Mouse (Mus musculus): Measurements from ENCODE around the gene Sytl3. TPM values are rescaled to one million over a fixed set of nuclear protein-coding genes. Genes with fewer than 3 reads are reported as not detected.
"Not testable (repeated sequence)": the region's sequence is repeated elsewhere in the genome, so short reads cannot be mapped to it uniquely, and the experiment has no call there.

The Sytl3 gene
- total RNA-seq (2022), result under 1 TPM in 3 of 4 experiments, not detected in 1; 0.25 to 0.56 (median 0.34) TPM

DNA sequence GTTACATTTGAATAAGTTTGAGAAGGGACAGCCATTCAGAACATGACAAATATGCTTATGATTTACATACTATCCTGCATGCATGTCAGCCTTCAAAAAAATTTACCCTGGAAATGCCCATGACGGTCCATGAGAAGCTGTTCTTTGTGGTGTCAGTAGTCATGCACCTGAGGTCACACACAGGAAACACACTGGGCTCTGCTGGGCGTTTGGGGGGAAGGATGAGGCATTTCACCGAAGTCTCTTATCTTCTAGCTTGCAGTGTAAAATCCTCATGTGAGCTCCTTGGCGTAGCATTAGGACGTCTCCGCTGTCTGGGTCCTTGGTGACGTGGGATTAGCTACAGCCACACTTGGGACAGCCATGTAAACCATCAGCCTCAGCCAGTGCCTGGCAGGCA lies at the start of gene Sytl3:
Gene Sytl3, plus strand, starts transcription at position 293 of the 400 bp plus-strand sequence.
- not testable (repeated sequence) for DNase-seq (ENCODE audit: low spot score)

DNA sequence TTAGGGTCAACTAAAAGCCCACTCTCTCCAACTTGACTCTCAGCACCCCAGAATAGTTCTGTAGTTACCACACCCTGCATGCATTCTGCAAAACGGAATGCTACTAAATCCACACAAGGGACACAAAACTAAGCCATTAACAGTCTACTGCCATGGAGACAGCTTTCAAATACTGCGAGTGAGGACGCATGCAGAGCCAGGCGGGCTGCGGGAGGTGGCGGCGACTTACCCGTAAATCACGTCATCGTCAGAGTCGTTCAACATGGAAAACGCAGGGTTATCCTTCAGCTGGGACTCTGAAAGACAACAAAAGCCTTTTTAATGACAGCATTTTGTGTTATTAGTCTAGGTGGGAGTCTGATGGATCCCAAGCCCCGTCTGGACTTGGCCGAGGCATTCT lies 45.4 kb upstream of the Sytl3 start:
- DNase-seq (ENCODE audit: low spot score), result not testable (repeated sequence)

DNA sequence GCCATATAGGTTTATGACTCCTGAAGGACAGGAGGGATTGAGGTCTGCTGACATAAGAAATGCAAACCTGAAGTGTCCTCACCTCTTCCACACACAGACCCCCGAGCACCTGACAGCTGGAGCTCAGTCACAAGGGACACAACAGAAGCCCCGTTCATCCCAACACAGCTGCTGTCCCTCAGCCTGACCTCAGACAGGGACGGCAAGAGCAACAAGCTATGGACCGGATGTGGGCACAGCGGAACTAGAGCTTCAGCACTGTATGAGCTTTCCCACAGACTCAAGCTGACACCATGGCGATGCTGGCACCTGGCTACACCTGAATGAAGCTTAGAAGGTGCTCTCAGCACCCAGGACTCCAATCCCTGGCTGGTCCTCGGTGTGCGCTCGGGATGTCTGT lies 44.6 kb upstream of the Sytl3 start:
- DNase-seq (ENCODE audit: low spot score), result not testable (repeated sequence)

DNA sequence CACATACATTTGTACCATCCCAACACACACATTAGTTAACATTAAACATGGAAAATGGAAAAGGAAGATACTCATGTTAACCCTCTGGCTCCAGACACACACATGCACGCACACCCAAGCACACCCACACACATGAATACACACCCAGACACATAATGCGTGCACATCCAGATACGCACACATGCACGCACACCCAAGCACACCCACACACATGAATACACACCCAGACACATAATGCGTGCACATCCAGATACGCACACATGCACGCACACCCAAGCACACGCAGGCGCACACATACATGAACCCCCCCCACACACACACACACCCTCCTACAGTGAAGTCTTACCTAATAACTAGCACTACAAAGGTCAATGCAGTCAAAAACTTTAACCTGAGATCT lies 42.2 kb upstream of the Sytl3 start:
- not testable (repeated sequence) for DNase-seq (ENCODE audit: low spot score)

DNA sequence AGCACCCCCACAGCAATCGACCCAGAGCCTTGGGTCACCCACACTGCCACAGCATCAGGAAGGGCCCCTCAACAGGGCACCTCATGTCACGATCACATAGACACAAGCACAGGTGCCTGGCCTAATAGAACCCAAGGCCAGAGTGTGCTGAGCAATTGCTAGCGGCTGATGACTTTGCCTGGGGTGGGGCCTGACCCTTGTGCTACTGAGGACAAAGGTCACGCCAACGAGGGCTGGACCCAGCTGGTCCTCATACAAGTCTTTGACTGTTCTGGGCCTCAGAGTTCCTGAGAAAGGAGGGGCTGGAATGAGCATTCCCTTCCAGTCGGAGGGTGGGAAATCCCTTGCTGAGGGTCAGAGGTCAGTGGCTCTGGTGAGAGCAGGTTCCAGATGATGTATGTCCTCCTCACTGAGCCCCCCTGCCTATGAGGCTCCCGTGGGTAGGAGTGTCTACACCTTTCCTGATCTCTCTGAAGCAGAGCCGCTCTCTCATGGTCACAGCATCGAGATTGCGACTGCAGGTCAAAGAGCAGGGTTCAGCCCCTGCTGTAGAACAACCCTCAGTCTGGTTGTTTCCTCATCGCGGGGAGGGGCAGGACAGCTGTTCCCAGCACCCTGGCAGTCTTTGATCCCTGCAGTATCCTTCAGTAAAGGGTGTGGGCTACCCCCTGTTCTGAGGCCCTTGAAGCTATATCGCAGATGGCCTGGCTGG lies 41.0 kb upstream of the Sytl3 start:
- DNase-seq (ENCODE audit: low spot score), result not testable (repeated sequence)

DNA sequence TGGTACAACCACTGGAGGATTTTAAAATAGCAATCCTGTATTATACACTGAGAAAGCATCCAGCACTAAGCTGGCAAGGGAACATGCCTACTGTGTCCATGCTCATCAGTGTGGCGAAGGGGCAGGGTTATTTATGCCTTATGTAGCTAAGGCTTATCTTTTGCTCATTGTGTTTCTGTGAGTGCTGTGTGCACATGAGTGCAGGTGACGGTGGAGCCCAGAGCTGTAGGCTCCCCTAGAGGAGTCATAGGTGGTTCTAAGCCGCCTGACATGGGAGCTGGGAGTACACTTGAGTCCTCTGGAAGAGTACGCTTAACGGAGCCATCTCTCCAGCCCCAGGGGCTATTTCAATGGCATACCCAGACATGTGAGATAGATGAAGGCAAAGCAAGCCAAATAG lies 39.6 kb upstream of the Sytl3 start:
- DNase-seq (ENCODE audit: low spot score), result not testable (repeated sequence)

DNA sequence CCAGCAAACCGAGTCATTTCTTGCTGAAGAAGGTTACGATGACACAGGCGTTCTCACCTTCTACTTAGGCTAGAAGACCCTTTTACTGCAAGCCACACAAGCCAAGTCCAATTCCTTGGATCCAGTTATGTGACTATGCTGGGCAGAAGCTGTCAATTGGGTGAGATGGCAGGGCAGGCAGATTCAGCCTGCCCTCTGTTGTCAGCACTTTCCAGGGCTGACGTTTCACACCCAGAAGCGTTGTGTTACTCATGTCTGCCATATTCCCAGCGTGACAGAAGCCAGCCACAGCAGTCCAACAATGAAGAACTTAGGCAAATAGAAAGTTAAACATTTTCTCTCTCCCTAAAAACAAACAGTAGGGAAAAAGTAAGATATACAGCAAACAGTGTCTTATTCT lies 38.9 kb upstream of the Sytl3 start:
- not testable (repeated sequence) for DNase-seq (ENCODE audit: low spot score)

DNA sequence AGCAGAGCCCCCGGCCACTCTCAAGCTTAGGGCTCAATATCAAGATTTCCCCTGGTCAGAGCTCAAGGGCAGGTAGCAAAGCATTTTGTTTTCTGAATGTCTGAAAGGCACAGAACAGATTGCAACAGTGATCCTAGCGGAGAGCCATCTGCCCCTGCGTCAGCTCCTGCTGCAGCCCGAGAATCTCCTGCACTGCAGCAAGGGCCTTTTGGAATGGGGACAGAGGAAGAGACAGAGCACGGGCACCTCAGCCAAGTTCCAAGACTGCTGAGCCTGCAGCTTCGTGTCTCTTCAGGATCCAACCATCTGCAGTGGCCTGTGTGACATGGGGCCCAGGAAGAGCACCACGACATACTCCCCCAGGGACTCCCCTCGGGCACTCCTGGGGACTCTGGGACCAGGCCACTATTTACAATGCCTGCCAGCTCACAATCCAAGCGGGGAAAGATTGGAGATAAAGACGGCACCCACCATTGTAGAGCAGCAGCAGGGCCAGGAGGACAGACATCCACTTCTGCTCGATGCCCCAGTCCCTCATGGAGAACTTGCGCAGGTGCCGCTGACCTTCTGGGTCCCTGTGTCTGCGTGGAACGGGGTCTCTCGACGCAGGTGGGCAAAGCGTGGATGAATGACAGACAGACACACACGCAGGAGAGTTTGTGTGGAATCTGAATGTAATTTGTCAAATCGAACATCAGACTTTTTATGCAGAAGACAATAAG lies 38.0 kb upstream of the Sytl3 start:
- DNase-seq (ENCODE audit: low spot score), result not testable (repeated sequence)

DNA sequence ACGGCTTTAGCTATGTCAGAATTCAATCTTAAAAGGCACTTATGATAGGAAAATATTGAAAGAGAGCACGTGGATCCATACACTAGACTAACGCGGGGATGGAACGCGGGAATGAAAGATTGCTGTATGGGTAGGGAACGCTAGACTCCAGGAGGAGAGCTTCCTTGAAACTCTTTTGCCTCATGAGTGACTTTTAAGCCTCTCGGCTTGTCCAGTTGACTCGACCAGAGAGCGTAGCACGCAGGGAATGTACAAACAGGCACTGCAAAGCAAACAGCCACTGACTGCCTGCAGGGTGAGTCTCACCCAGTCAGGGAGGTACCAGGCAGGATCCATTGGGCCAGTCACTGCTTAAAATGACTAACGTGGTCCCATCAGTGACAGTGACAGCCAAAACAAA lies 36.9 kb upstream of the Sytl3 start:
- DNase-seq (ENCODE audit: low spot score), result not testable (repeated sequence)

DNA sequence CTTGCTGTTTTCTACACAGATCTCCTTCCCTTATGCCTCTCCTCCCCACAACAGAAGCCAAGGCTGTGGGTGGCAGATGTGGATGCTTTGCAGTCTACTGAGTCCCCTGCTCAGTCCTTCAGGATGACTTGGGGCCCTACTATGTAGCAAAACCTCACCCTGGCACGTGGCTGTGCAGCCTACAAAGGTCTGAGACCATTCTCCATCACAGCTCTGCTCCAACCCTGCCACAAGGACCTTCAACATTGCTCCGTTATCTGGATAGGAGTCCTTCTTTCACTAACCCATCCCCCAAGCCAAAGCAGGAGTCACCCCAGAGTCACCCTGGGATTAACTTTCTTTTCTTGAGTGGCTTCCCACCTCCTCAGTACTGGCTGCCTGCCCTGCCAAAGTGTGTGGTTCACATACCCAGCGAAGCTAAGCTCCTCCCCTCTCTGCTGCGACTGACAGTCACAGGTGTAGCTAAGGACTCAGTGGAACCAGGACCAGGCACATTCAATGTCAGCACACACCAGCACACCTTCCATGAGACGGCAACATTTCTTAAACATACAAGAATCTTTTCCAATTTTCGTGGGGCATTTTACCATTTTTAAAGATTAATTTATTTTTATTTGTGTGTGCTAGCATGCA lies 33.9 kb upstream of the Sytl3 start:
- not testable (repeated sequence) for DNase-seq (ENCODE audit: low spot score)

DNA sequence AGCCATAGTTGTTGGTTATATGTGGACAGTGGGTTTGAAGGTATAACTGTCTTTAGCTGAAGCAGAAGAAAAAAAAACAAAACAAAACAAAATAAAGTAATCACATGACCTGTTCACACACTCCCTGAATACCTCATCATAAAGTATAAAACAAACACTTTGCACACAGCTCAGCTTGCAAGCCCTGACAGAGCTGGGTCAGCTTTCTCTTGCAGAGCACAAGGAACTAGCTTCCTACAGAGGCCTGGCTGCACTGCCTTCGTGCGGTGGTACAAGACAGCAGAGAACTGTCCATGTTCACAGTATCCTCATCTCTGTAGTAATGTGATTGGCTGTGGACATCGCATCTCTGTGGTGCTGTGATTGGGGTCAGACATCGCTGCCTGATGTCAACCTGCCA lies 28.5 kb upstream of the Sytl3 start:
- DNase-seq (ENCODE audit: low spot score), result not testable (repeated sequence)

DNA sequence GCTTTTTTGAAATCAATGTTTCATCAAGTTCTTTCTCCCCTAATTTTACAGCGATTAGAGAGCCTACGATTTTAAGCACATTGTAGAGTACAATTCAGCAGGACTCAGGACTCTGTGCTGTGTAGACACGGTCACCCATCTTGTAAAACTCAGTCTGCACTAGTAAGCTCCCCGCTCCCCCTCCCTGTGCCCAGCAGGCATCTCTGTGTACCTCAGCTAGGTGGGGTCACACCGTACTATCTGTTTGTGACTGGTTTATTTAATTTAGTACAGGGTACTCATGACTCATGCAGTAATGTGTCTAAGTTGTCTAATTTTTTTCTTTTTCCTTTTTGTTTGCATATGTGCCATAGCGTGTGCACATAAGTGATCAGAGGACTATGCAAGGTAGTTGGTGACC lies 26.0 kb upstream of the Sytl3 start:
- not testable (repeated sequence) for DNase-seq (ENCODE audit: low spot score)

DNA sequence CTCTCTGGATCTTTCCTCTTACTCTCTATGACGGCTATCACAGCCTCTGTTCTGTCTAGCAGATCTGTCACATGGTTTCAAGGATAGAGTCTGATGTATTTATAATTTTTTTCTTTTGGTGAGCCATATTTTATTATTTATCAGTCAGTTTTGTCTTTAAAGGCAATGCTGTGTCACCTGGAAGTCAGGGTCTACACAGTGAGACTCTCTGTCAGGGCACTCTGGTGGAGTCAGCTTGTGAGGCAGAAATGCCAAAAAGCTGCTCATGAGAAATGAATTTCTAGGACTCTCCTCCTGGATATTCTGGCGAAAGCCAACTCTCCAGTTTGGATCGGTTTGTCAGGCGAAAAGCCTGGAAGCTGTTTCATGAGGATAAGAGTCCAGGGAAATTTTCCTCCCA lies 23.1 kb upstream of the Sytl3 start:
- DNase-seq (ENCODE audit: low spot score), result not testable (repeated sequence)

DNA sequence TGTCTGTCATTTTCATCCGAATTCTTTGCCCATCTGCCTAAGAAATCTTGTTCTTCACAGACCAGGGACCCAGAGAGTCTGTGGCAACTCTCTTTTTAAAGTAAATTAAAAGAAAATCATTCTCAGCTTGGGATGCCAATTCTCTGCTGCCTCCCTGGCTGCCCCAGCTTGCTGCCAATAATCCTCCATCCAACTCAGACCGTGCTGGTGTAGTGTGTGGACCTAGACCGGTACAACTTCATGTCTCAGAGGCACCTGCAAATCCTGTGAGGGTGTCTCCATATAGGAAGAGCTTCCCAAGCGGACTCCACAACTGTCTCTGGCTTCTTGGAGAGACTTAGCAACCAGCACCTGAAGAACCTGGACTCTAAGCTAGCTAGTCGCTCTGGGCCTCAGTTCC lies 22.0 kb upstream of the Sytl3 start:
- DNase-seq (ENCODE audit: low spot score), result no peak

DNA sequence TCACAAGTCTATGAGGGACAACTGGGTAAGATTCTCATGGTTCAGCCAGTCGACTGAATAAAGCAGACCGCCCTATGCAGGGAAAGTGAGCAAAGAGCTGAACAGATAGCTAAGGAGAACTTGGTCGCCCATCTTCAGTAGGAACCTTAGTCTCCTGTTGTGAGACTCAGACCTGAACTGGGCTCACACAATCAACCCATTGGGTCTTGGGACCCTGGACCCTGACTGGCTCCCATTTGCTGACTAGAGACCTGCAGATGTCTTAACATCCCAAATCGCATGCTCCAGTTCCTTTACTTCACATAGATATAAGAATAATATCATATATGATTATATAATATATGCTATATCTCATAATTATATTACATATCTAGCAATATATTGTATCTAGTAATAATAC lies 21.5 kb upstream of the Sytl3 start:
- not testable (repeated sequence) for DNase-seq (ENCODE audit: low spot score)

DNA sequence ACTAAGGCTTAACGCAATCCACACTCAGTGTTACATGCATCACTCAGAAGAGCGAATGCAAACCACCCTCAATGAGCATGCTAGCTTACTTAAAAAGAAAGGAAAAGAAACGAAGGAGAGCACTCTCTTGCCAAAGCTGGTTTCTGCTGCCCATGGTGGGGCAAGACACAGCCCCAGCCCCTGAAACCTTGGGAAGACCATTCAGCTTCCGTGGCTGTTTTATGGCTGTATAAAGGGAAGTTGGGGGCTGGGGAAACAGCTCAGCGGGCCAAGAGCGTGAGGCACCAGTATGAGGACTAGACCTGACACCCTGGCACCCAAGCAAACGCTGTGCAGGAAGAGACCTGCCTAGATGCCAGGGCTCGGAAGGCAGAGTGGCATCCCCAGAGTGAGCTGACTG lies 20.4 kb upstream of the Sytl3 start:
- DNase-seq (ENCODE audit: low spot score), result not testable (repeated sequence)

DNA sequence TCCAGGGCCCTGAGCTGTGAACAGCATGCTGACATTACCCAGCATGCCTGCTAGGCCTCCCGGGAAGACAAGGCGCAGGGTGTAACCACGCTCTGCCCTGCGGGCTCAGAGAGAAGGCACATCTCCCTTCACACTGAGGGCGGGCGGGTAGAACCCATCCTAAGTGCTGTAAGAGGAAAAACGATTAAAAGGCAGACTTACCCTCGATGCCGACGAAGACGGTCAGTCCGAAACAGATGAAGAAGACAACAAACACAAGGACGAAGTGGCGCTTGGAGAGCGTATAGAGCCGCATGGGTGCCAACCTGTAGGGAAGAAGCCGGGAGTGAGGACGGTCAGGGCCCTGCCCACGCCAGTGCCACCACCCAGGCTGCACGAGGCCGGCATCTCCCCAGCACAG lies 19.4 kb upstream of the Sytl3 start:
- not testable (repeated sequence) for DNase-seq (ENCODE audit: low spot score)

DNA sequence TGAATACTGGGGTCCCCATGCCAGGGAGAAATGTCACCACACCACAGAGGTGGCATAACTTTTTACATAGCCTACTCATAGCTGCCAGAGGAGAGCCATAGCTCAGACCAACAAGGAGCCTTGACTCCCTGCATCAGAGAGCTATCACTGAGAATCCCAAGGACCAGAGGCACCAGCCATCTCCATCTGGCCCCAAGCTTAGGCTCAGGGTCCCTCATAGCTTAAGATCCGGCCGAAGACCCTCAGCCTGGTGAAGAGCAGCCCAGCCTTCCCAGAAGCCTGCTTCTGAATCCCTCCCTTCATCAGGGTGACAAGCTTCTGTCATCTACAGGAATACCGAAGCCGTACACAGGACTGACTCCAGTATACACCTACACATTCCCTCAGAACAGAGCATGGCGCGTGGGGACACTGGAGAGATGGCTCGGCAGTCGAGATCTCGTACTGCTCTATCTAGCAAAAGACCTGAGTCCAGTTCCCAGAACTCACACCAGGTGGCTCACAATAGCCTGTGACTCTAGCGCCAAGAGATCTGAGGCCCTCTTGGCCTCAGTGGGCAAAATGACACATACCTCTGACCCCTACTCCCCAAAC lies 18.8 kb upstream of the Sytl3 start:
- DNase-seq (ENCODE audit: low spot score), result not testable (repeated sequence)

DNA sequence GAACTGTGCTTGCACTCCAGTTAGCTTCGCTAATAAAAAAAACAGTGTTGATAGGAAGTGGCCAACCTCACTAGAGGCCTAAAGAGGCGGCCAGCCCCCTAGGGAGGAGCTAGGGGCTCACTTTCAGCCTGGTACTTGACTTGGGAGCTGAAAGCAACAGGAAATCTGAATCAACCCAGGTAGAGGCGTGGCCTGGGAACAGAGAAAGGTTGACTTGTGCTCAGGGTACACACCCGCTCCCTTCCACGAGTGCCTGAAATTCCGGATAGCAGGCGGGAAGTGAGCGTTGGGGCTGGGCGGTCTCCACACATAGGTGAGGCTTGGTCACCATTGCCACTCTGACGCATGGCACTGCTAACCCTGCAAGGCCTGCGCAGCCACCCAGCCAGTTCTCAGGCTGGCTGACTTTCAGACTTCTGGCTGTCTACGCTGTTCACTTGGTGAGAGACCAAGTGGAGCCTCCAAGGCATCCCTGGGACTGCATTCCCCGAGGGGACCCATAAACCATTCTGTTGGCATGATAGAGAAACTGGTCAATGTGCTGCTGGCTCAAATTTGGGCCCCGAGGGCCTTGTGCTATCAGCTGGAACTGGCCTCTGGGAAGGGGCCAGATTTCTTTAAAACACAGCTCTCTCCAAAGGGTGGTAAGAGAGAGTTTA lies 18.0 kb upstream of the Sytl3 start:
- not testable (repeated sequence) for DNase-seq (ENCODE audit: low spot score)

DNA sequence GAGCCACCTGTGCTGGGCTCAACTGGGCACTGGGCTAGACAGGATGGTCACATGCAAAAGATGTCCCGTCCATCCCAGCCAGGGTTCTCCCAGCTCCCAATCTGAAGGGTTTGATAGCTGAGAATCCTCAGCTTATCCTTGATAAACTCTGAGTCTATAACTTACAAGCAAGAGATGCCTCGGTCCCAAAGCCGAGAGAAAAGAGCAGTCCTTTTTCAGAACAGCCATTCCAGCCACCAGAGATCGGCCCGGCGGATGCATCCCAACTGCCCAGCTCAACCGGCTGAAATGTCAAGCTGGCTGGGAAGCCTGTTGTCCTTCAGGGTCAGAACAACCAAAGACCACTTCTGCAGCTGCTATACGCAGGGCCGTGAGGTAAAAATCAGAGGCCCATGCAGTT lies 14.7 kb upstream of the Sytl3 start:
- DNase-seq (ENCODE audit: low spot score), result not testable (repeated sequence)

DNA sequence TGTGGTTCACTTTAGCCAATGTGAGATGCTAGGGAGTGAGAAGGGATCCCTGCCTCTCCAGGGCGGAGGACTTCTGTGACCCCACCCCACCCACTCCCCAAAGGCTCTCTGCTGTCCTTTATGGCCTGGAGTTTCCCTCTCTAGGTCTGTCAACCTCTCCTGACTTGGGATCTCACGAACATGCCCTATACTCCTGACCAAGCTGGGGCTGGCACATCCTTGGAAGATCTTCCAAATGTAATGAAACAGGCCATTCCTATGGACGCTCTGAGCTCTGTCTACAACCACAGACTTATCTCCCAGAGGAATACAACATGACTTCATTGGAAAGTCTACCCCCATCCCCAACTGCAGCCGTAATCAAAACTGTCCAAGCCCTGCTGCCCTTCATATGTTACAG lies 14.2 kb upstream of the Sytl3 start:
- not testable (repeated sequence) for DNase-seq (ENCODE audit: low spot score)

DNA sequence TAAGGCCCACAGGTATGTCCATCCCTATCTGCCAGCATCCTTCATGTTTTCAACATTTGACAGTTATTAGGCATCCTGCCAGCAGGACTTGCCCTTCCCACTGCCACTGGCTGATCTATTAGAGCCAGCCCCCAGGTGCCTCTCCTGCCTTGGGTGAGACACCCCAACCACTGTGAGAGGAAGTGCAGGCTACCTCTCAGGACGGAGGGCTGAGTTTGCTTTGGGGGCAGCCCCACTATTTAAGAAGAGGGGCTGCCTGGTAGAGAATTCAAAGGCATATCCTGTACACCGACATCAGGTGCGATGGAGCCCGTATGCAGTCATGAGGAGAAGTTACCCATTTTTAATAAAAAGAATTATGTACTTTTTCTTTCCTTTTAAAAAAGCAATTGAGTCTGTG lies 13.2 kb upstream of the Sytl3 start:
- not testable (repeated sequence) for DNase-seq (ENCODE audit: low spot score)
